Mouse (Mus musculus) adrenal gland, adult 18-20 months (tissue): Measurements from ENCODE around the gene Dip2b. TPM values are rescaled to one million over a fixed set of nuclear protein-coding genes. Genes with fewer than 3 reads are reported as not detected.

Experiments
- DNase-seq, 2 experiments: peaks; one replicate each; pipeline ENCODE4 v3.0.0; 2021 to 2022; ENCODE audit warnings: low spot score in 2 of 2
- total RNA-seq, 2 experiments: library from RNA; stranded (reverse); gene quantifications; 1 replicate in 1 of 2; 2 replicates in 1 of 2; pipeline ENCODE4 v1.2.3; 2021

The Dip2b gene
- total RNA-seq, 2 experiments from 2014 or later: 13.2 to 13.3 TPM

DNA sequence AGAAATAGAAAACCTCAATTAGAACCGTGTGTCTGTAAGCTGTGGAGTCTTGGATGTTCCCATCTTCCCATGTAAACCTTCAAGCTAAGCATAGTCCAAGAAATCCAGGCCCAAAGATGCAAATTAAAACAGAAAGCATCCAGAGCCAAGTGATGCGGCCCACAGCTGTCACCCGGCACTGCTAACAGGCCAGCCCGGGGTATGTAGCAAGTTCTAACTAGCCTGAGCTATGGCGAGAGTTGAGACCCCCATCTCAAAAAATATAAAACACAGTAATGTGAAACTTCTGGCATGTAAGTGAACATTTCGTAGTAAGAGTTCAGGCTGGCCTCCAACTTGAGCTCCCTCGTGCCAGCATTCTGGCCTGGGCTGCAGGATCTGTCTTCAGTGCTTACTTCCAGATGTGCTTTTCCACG is 129.7 kb downstream of the Dip2b start:
- no peak for DNase-seq

DNA sequence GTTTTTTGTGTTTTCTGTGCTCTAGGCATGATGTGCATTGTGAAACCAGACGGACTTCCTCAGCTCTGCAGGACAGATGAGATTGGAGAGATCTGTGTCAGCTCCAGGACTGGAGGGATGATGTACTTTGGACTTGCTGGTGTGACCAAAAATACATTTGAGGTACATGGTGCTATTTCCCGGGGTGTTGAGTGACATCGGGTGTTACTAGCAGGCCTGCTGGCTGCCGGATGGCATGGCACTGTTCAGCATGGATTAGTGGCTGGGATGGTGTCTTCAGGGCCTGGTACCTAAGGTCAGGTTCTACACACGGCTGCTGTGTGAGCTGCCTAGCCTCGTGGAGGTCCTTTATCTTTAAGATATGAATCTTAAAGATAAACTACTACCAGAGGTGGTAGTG is 136.7 kb downstream of the Dip2b start:
- no peak for DNase-seq

DNA sequence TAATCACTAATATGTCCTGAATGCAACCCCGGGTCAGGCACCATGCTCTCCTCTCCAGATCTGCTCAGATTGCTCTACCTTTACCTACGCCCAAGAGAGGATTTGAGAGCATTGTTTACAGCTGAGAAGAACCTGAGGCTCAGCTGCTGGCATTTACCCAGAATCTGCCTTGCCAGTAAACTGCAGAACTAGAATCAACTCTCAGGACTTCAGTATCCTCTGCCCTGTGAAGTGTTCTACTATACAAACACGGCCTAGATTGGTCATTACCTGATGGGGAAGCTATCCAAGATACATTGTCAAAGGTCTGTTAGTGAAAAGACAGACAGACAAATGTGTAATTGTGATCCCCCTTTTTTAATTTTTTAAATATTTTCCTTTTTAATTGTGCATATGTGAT is 138.7 kb downstream of the Dip2b start:
- DNase-seq: no peak

DNA sequence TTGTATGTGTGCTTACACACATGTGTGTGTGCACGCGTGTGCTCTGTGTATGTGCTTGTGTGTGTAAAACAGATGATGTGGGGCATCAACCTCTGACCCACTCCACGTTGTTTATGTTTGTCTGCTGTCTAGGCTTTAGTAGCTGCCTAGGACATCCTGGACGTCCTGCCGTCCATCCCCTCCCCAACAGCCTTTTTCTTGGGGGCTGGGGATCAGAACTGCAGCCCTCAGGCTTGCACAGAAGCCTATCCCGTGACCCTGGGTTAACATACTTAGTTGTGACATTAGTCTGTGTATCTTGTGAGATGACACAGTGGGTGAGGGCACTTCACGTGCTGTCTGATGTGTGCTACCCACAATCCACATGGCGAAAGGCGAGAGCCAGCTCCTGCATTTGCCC is 139.1 kb downstream of the Dip2b start:
- DNase-seq: no peak

DNA sequence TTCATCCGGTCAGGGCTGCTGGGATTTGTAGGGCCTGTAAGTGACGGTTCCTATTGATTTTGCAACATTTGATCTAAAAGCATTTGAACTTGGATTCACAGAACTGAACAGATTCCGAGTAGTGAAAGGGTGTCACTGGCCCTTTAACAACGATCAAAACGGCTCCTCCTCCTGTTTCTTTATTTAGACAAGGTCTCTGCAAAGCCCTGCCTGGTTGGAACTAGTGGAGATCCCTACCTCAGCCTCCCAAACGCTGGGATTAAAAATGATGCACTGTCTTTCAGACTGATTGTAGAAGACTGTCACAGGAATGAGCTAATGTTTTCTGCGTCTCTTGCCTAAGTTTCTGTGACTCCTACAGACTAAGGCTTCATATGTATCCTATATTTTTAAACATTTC is 140.0 kb downstream of the Dip2b start:
- DNase-seq: no peak

DNA sequence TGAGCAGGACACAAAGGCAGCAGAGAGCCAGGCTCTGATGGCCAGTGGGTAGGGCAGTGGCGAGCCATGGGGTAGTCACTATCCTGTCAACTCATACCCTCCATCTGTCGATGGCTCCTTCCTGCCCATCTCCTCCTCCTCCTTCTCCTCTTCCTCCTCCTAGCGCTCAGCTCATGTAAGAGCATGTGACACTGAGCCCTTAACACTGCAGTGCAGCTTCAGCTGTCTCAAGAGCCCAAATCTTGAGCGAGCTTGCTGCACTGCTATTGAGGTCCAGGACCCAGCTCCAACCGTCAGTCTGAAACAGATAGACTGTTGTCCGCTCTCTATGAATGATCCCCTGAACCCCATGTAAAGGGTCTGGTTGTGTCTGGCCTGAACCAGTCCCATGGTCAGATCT is 141.2 kb downstream of the Dip2b start:
- no peak for DNase-seq

DNA sequence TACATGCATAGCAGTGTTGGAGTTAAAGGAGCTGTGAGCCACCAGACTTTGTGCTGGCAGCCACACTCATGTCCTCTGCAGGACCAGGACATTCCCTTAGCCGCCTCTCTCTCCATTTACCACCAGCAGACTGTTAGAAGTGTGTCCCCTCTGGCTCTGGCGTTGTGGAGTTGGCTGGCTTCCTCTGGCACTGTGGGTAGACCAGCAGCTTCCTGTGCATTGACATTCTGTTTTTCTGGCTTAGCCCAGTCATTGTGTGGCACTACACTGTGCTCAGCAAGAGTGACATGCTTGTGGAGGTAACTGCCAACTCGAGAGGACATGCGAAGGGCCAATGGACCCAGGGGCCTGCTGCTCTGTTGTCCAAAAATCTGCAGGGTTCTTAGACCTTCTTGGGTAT is 141.8 kb downstream of the Dip2b start:
- DNase-seq: no peak

DNA sequence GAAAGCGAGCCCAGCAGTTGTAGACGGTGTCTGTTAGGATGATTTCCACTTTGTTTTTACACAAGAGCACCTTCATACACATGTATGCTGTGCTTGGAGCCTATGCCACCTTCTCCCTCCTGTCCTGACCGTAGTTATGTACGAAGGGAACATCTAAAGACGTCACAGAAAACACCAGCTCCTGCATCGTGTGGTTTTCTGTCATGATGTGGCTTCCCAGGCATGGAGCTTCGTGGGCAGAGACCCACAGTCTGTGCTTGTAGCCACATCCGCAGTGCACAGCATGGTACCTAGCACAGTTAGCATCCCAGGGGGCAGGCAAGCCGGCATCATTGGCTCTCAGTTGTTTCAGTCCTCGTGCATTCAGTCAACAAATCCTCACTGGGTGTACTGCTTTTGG is 143.4 kb downstream of the Dip2b start:
- no peak for DNase-seq

DNA sequence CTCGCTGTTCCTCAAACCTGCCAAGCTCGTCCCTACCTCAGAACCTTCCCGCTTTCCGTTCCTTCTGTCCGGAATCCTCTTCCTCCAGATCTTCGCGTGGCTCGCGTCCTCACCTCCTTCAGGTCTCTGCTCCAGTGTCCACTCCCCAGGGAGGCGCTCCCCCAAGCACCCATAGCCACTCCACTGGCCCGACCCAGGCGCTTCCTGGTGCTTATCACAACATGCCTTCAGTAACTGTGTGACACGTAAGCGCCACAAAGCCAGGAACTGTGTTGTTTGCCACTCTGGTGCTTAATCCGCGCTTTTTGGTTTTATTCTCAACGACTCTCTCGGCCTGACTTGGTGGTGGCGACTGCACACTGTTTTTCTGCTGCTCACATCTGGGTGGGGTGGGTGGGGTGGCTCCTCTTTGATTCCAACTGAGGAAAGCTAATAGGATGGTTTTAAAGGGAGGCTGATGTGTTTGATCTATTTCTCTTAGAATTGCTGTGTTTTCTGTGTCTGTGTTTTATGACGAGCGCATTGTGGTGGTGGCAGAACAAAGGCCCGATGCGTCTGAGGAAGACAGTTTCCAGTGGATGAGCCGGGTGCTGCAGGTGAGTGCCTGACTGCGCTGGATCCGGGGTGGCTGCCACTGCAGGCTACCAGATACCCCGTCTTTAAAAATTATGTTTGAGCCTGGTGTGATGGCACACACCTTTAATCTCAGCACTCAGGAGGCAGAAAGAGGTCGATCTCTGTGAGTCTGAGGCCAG is 144.2 kb downstream of the Dip2b start:
- no peak for DNase-seq

DNA sequence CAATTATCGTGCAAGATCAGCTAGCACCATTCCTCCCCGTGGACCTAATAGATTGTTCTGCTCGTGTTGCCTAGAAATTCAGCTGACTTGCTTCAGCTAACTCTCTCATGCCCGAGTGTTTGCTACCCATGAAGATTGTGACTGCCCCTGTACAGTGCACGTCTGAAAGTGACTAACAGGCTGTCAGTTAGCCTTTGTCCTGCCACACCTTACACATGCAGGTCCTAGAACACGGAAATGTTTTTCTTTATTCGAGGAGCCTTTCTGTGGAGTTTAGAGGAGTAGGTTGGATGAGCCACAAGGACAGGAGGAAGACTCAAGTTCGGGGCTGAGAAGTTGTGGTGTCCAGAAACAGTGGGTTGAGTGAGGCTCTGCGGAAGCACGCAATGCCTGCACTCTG is 145.0 kb downstream of the Dip2b start:
- DNase-seq: no peak

DNA sequence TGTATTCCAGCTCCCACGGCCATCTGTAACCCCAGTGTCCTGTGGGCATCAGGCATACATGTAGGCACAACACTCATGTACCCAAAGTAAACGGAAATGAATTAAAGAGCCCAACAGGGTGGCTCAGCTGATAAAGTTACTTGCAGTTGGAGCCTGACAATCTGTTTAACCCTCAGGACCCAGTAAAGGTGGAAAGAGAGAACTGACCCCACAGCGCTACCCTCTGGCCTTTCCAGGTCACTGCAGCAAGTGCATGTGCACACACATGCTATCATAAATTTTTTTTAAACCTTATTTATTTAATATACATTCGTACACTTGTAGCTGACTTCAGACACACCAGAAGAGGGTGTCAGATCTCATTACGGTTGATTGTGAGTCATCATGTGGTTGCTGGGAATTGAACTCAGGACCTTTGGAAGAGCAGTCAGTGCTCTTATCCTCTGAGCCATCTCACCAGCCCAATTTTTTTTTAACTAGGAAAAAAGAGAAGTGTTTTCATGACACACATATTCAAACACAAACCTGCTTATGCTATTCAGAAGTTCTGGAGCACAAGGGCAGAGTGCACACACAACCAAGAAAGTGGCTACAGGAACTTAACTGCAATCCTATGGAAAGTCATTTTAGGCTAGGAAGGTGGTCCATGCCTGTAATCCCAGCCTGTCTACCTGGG is 146.5 kb downstream of the Dip2b start:
- DNase-seq: no peak

DNA sequence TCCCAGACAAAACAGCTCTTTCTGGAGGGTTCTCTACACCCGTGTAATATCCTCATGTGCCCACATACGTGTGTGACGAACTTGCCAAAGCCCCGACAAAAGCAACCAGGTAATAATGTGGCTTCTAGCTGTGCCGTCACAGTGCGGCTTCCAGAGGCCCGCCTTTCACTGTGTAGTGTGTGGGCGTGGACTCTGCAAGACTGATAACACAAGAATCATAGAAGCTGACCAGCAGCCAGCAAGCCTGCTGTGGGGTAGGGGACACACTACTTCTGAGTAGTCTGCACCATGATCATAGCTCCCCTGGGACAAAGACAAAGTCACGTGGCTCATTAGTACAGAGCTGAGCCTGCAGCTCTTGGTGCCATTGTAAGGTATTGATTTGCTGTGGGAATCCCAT is 147.8 kb downstream of the Dip2b start:
- DNase-seq: no peak

DNA sequence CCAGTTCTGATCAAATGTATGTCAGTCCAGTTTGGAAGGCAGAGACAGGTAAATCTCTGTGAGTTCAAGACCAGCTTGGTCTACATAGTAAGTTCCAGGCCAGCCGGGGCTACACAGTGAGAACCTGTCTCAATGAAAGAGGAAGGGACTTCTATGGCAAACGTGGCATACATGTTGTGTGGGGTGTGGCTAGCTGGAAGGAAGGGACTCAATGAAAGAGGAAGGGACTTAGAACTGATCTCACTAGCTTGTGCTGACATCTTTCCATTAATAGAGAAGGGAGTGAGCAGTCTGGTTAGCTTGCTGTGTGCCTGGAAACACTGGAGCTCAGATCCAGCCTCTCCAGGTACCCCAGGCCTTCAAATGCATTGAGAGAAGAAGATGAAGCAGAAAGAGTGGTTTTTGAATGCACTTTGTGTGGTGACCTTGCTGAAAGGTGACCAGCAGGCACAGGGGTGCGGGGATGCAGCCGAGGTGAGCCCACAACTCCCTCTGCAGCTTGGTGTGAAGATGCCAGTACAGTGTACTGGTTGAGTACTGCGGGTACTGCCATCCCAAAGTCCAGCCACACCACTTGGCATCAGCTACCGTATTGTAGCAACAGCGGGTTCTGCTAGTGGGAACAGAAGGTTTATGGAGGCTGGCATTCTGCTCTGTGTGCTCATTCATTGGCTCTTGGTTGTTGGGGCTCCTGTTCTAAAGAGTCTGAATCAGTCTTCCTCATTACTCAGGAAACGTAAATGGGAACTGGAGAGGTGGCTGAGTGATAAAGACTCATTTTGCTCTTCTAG is 148.6 kb downstream of the Dip2b start:
- DNase-seq: no peak

DNA sequence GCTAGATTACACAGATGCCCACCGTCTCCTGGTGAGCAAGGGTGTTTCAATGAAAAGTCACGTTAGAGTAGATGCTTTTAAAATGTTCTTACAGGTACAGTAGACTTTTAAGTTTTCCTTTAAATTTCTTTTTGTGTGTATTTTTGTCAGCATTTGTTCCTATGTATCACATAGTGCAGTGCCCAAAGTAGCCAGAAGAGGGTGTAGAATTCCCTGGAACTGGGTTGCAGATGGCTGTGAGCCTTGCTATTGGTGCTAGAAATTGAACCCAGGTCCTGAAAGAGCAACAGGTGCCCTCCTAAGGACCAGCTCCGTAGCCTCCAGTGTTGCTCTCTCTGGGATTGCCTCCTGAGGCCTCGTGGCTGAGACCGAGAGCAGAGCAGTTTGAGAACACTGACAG is 150.1 kb downstream of the Dip2b start:
- no peak for DNase-seq

DNA sequence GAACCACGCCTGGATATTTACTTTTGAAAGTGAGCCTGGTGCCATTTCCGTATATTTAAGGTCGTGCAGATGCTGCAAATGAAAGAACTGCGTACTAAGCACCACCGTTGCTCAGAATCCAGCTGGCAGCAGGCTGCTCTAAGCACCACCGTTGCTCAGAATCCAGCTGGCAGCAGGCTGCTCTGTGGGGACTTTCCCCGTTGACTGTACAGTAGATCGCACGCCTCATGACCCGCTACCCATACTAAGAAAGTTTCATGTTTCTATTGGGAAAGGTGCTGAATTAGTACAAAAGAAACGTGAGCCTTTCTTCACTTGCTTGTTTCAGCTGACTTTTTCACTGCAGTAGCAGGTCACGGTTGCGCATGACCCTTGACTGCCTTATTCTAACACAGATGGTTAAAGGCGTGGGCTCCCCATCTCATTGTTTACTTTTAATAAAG is 150.5 kb downstream of the Dip2b start:
- DNase-seq: no peak

DNA sequence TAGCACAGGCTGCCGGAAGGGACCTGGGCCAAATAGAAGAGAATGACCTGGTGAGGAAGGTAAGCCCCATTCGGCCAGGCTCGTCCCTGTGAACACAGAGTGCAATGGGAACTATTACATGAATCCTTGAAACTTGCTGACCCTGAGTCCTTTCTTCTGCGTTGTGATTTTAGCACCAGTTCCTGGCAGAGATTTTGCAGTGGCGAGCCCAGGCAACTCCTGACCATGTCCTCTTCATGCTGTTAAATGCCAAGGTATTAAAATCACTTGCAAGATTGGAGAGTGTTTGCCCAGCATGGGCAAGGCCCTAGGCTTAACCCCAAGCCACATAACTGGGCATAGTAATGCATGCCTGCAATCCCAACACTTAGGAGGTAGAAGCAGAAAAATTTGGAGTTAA is 151.6 kb downstream of the Dip2b start:
- no peak for DNase-seq

DNA sequence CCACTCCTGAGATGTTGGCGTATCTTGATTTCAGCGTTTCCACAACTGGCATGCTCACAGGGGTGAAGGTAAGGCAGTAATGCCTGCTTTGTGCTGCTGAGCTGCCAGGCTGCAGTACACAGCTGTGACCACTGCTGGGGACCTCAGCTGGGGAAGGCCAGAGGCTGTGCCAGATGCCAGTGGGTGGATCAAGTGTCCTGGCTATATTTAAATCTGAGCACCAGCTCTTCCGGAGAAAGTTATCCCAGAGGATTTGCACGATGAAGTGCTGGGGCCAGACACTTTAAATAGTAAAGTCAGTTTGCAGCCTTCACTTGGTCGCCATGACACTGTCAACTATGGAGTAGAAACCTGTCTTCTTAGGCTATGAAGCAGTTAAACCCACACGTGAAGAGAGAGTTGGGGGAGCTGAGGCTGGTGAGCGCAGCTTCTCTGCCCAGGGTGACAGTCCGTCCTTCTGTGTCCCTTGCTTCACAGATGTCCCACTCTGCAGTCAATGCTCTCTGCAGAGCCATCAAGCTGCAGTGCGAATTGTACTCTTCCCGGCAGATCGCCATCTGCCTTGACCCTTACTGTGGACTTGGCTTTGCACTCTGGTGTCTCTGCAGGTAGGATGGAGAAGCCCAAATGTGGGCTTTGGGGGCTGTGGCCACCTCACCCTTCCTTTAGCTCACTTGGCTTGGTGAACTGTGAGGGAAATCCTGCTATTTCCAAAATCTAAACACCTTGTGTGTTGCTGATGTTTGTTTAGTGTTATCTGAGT is 160.7 kb downstream of the Dip2b start:
- no peak for DNase-seq

DNA sequence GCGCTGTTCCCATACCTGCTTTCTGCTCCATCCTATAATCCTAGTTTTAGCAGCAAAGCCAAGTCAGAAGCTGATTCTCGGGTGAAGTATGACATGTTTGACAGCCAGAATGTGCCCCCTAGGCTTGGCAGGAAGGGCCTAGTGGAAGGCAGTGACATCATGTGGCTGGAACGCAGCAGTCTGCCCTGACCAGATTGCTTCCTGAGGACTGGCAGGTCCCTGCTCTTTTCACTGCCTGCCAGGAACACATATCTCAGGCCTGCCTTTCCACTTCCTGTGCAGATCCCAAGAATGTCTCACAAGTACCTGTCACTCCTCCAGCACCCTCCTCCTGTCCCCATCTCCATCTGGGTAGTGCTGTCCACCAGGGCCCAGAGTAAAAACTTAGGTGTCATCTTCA is 161.3 kb downstream of the Dip2b start:
- no peak for DNase-seq

DNA sequence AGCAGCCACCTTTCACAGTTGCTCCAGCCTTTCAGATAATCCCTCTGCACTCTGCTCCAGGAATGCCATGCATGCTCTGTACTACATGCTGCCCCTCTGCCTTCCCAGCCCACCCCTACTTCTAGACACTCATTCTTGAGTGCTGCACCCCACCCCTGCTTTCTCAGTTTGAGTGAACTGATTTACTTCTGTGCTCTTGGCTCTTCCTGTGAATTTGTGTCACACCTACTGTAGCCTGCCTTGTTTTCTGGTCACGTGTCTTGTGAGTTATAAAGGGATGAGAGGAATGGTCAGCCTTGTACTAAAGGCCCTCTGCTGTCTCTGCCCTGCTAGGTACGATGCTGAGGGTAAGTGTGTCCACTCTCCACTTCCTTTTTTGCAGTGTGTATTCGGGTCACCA is 163.3 kb downstream of the Dip2b start:
- no peak for DNase-seq

DNA sequence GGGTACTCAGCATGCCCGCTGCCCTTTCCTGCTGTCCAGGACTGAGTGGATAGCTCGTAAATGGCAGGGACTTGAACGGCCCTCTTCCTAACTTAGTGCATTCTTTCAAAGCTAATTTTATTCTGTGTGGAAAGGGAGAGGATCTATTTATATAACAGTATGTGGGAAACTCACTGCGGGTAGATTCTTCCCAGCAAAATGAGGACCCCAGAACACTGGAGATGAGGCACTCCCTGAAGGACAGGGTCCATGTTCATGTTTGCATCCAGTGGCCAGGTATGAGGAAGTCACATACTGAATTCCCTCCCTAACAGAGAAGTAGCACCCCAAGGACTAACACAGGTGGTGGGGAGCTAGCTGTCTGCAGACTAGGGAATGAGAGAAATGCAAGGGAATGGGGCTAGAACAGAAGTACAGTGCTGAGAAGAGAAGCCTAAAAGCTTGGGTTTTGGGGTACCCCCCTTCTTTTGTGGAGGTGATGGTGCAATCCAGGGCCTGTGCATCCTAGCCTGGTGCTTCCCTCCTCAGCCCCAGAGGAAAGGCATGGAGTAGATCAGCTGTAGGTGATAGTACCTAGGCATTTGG is 164.1 kb downstream of the Dip2b start:
- no peak for DNase-seq

DNA sequence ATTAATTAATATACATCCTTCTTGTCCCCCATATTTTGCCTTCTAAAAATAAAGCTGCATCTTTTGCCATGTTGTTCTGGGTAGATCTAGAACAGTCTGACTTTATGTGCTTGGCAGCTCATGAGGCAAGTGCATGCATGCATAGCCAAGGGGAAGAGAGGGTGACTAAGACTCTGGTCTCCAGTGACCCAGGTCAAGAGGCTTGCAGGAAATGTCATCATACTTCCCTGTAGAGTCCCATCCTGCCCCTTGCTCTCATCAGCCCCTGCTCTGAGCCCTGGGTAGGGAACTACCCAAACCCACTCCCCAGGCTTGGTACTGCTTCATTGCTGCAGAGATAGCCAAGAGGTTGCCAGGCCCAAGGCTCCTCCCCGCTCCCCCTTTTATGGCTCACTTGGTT is 166.1 kb downstream of the Dip2b start:
- no peak for DNase-seq
